Mouse (Mus musculus) liver, embryonic 11.5 days (tissue): ENCODE data around the gene Itprip. TPM values are rescaled to one million over a fixed set of nuclear protein-coding genes. Genes with fewer than 3 reads are reported as not detected.

Experiments
- ATAC-seq: fragments of 200-750 bp; cut with Nextera tagmentation; replicated peaks from 2 replicates; pipeline ENCODE4 v1.8.0; 2017; ENCODE audit warnings: moderate number of reproducible peaks, mild to moderate bottlenecking, moderate TSS enrichment, moderate library complexity; ENCODE audit not compliant: low FRiP score
- DNase-seq: peaks from one replicate; pipeline ENCODE4 v3.0.0-alpha.2; 2017; ENCODE audit warnings: low spot score
- H3K27ac ChIP-seq: fragments of 300-500 bp; sonication (generic); 2 replicates; pipeline ENCODE4 v1.5.1; 2014; ENCODE audit warnings: mild to moderate bottlenecking, low read depth, low read length, control low read depth
- H3K27me3 ChIP-seq: fragments of 300-500 bp; sonication (generic); replicated peaks from 2 replicates; pipeline ENCODE4 v1.6.1; 2014; ENCODE audit warnings: low read length, mixed read lengths; ENCODE audit not compliant: control insufficient read depth, insufficient read depth
- H3K36me3 ChIP-seq: fragments of 300-500 bp; sonication (generic); 2 replicates; pipeline ENCODE4 v1.6.1; 2014; ENCODE audit warnings: mild to moderate bottlenecking, low read length, moderate library complexity, mixed read lengths; ENCODE audit not compliant: control insufficient read depth, insufficient read depth
- H3K4me1 ChIP-seq: fragments of 300-500 bp; sonication (generic); replicated peaks from 2 replicates; pipeline ENCODE4 v1.6.1; 2014; ENCODE audit warnings: low read length, mixed read lengths; ENCODE audit not compliant: control insufficient read depth, insufficient read depth
- H3K4me2 ChIP-seq: fragments of 300-500 bp; sonication (generic); 2 replicates; pipeline ENCODE4 v1.6.1; 2014; ENCODE audit warnings: mild to moderate bottlenecking, control low read depth, moderate library complexity
- H3K4me3 ChIP-seq: fragments of 300-500 bp; sonication (generic); 2 replicates; pipeline ENCODE4 v1.5.1; 2014; ENCODE audit warnings: low read depth, low read length, control low read depth
- H3K9ac ChIP-seq: fragments of 300-500 bp; sonication (generic); 2 replicates; pipeline ENCODE4 v1.6.1; 2014; ENCODE audit warnings: low read depth, low read length, control low read depth
- H3K9me3 ChIP-seq: fragments of 300-500 bp; sonication (generic); 2 replicates; pipeline ENCODE4 v1.6.1; 2016; ENCODE audit warnings: low read length, inconsistent platforms, mixed read lengths; ENCODE audit not compliant: control insufficient read depth
- WGBS: fragments of 180-500 bp; shearing (Covaris S2); extraction: QIAGEN DNeasy Blood & Tissue Kit; methylation state at CpG from one replicate; pipeline ENCODE4 v1.1.7; 2014; 5-methylcytosine and 5-hydroxymethylcytosine counted together
- polyA plus RNA-seq: library from polyadenylated mRNA; unstranded; fragments of >200 nt; fragmentation: Nextera tagmentation; extraction: Ambion mirVana; gene quantifications from 2 replicates; pipeline ENCODE4 v1.2.1, GENCODE M21; 2014

Gene Itprip
- polyA plus RNA-seq, 1 experiment from 2014 or later, result 9.8 TPM

GRCm38 (mm10) chr19:47870102-47870666 lies 48.9 kb downstream of the Itprip start:
- no peak for DNase-seq
- Histone ChIP-seq H3K4me2 (no peak overlapping the region), H3K27me3 (peaks cover 10% of the 10 kb centered on the region), H3K36me3 (no peaks in the 10 kb centered on the region), H3K9ac (no peak overlapping the region), H3K9me3 (no peaks in the 10 kb centered on the region), H3K4me3 (no peak overlapping the region), H3K27ac (no peak overlapping the region), H3K4me1 (no peaks in the 10 kb centered on the region)
- WGBS, result 71% methylated on average over 7 of the region's 7 CpGs
- no peak for ATAC-seq

GRCm38 (mm10) chr19:47869516-47869915 lies 49.6 kb downstream of the Itprip start:
- Histone ChIP-seq H3K4me3 (no peak overlapping the region), H3K27me3 (peaks cover 9% of the 10 kb centered on the region), H3K4me1 (peaks cover 4% of the 10 kb centered on the region; the same call in 1 of the 2 replicates), H3K4me2 (no peak overlapping the region), H3K9me3 (no peaks in the 10 kb centered on the region), H3K36me3 (no peaks in the 10 kb centered on the region), H3K27ac (no peak overlapping the region), H3K9ac (no peak overlapping the region)
- 59% methylated on average over 3 of the region's 3 CpGs for WGBS
- DNase-seq (no peak), ATAC-seq (no peak)

- ATAC-seq, result no peak
- 61% methylated on average over 4 of the region's 4 CpGs for WGBS
- Histone ChIP-seq H3K4me3 (no peak overlapping the region), H3K9ac (no peak overlapping the region), H3K36me3 (peaks cover 3% of the 10 kb centered on the region; the same call in 1 of the 2 replicates), H3K4me2 (no peak overlapping the region), H3K27ac (no peak overlapping the region), H3K4me1 (peaks cover 4% of the 10 kb centered on the region; the same call in 1 of the 2 replicates), H3K27me3 (peaks cover 4% of the 10 kb centered on the region), H3K9me3 (no peaks in the 10 kb centered on the region)
- no peak for DNase-seq
Measured at GRCm38 (mm10) chr19:47868951-47869350, 50.1 kb downstream of the Itprip start.

GRCm38 (mm10) chr19:47867628-47868175 lies 51.4 kb downstream of the Itprip start:
- ATAC-seq (no peak), DNase-seq (no peak)
- H3K36me3 ChIP-seq, result peaks cover 3% of the 10 kb centered on the region; the same call in 1 of the 2 replicates
- H3K27ac ChIP-seq, result no peak overlapping the region
- no peak overlapping the region for H3K4me2 ChIP-seq
- no peak overlapping the region for H3K4me3 ChIP-seq
- no peaks in the 10 kb centered on the region for H3K9me3 ChIP-seq
- H3K4me1 ChIP-seq, result peaks cover 4% of the 10 kb centered on the region; the same call in 1 of the 2 replicates
- 0 out of 2 replicates have a peak, but pooled peaks cover 3% of the 10 kb centered on the region for H3K27me3 ChIP-seq
- no peak overlapping the region for H3K9ac ChIP-seq
- 68% methylated on average over 4 of the region's 4 CpGs for WGBS

- peak within 1 kb of the TSS; percentile 67; the same call in 1 of the 2 replicates for H3K27ac ChIP-seq
- under 1% methylated on average over 49 of the region's 49 CpGs for WGBS
Measured at GRCm38 (mm10) chr19:47865353-47865947, 53.6 kb downstream of the Itprip start, which contains the start of gene Gsto2. TSS of gene Gsto2 (plus strand) at chr19:47865534.

GRCm38 (mm10) chr19:47864721-47865120 lies 54.4 kb downstream of the Itprip start:
- H3K4me1 ChIP-seq, result peaks cover 4% of the 10 kb centered on the region; the same call in 1 of the 2 replicates
- peaks cover 8% of the 10 kb centered on the region for H3K36me3 ChIP-seq
- H3K27me3 ChIP-seq, result 0 out of 2 replicates have a peak, but pooled peaks cover 3% of the 10 kb centered on the region
- whole genome bisulfite sequencing, result 83% methylated on average over 7 of the region's 7 CpGs
- ATAC-seq, result no peak
- H3K4me2 ChIP-seq, result peak overlapping the region; percentile 81
- H3K9ac ChIP-seq, result no peak overlapping the region
- peak overlapping the region; percentile 75 for H3K4me3 ChIP-seq
- no peaks in the 10 kb centered on the region for H3K9me3 ChIP-seq
- no peak for DNase-seq
- H3K27ac ChIP-seq, result no peak overlapping the region

More at GRCm38 (mm10) chr19:47865353-47865947, 53.6 kb downstream of the Itprip start, which contains the start of gene Gsto2:
- H3K36me3 ChIP-seq, result peaks cover 8% of the 10 kb centered on the region; the same call in 1 of the 2 replicates
- H3K4me2 ChIP-seq, result peak within 1 kb of the TSS; percentile 81
- H3K27me3 ChIP-seq, result 0 out of 2 replicates have a peak, but pooled peaks cover 3% of the 10 kb centered on the region
- no peaks in the 10 kb centered on the region for H3K9me3 ChIP-seq
- peak; percentile 100 for ATAC-seq
- peak within 1 kb of the TSS; percentile 75 for H3K4me3 ChIP-seq
- H3K9ac ChIP-seq, result peak within 1 kb of the TSS; percentile 80
- H3K4me1 ChIP-seq, result peaks cover 4% of the 10 kb centered on the region; the same call in 1 of the 2 replicates
- peak; percentile 90 for DNase-seq

- Histone ChIP-seq H3K27ac (no peak overlapping the region), H3K4me3 (no peak overlapping the region), H3K27me3 (0 out of 2 replicates have a peak, but pooled peaks cover 3% of the 10 kb centered on the region), H3K36me3 (peaks cover 8% of the 10 kb centered on the region), H3K9ac (no peak overlapping the region), H3K4me1 (peaks cover 4% of the 10 kb centered on the region; the same call in 1 of the 2 replicates), H3K9me3 (no peaks in the 10 kb centered on the region), H3K4me2 (no peak overlapping the region)
- WGBS, result 91% methylated on average over 9 of the region's 9 CpGs
- DNase-seq, result no peak
- no peak for ATAC-seq
Measured at GRCm38 (mm10) chr19:47864051-47864450, 55.0 kb downstream of the Itprip start.

- Histone ChIP-seq H3K4me1 (peaks cover 4% of the 10 kb centered on the region; the same call in 1 of the 2 replicates), H3K27me3 (no peaks in the 10 kb centered on the region), H3K4me2 (no peak overlapping the region), H3K4me3 (no peak overlapping the region), H3K36me3 (peaks cover 11% of the 10 kb centered on the region), H3K9ac (no peak overlapping the region), H3K9me3 (no peaks in the 10 kb centered on the region), H3K27ac (no peak overlapping the region)
- ATAC-seq (no peak), DNase-seq (no peak)
- 85% methylated on average over 3 of the region's 3 CpGs for WGBS
Measured at GRCm38 (mm10) chr19:47862581-47862980, 56.5 kb downstream of the Itprip start.
